Mouse (Mus musculus): ENCODE measurements at regions not wholly inside any gene's neighbourhood (a gene's known extent, or its start where the extent isn't known, plus 50 kb on each side); places are given as distances from the start of the nearest gene placed in this dataset.

GRCm38 (mm10) chr13:25933246-25933645, 662.9 kb upstream of the Nrsn1 start:
- no peak overlapping the region for H3K9ac ChIP-seq (replicated peaks)
- 2% methylated on average over 3 of the region's 3 CpGs for WGBS

DNA sequence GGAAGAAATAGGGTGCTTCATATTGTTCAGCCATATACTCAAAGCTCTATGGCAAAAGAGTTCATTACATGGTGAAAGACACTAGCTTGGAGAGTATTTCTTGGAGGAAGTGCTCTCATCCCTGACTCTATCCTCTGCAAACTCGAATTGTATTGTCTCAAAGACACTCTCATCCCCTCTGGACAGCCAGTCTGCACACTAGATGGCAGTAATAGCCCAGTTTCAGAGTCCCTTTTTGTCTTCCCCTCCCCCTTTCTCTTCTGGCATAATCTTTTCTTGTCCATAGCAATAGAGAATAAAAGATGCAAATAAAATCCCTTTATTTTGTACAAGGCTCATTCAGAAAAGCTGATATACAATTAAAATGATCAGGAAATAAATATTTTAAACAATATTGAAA, 662.5 kb upstream of the Nrsn1 start:
- no peak overlapping the region for H3K4me2 ChIP-seq (replicated peaks)
- peak; percentile 90 for ATAC-seq (replicated peaks)
- no peak overlapping the region for H3K9ac ChIP-seq (replicated peaks)
- no peak overlapping the region for H3K4me3 ChIP-seq
- H3K9me3 ChIP-seq, result no peaks in the 10 kb centered on the region
- peak overlapping the region; percentile 86 for H3K27ac ChIP-seq (replicated peaks)
- no peaks in the 10 kb centered on the region for H3K36me3 ChIP-seq
- peaks cover 28% of the 10 kb centered on the region for H3K4me1 ChIP-seq
- 0% methylated on average over 1 of the region's 1 CpGs for WGBS
- no peaks in the 10 kb centered on the region for H3K27me3 ChIP-seq

More at GRCm38 (mm10) chr13:25933246-25933645, 662.9 kb upstream of the Nrsn1 start:
- Histone ChIP-seq H3K36me3 (no peaks in the 10 kb centered on the region), H3K4me2 (replicated peaks) (no peak overlapping the region), H3K4me3 (no peak overlapping the region), H3K9me3 (no peaks in the 10 kb centered on the region), H3K27ac (replicated peaks) (peak overlapping the region; percentile 86), H3K27me3 (no peaks in the 10 kb centered on the region), H3K4me1 (peaks cover 28% of the 10 kb centered on the region)
- peak; percentile 47 for ATAC-seq (replicated peaks)

GRCm38 (mm10) chr13:25932365-25932764, 662.1 kb upstream of the Nrsn1 start:
- WGBS, result 35% methylated on average over 2 of the region's 2 CpGs

GRCm38 (mm10) chr13:25925685-25926084, 655.4 kb upstream of the Nrsn1 start:
- H3K27me3 ChIP-seq, result no peaks in the 10 kb centered on the region
- 0 out of 2 replicates have a peak, but pooled peaks cover 6% of the 10 kb centered on the region for H3K4me1 ChIP-seq
- no peak for ATAC-seq (replicated peaks)
- no peaks in the 10 kb centered on the region for H3K36me3 ChIP-seq
- no peak overlapping the region for H3K4me3 ChIP-seq
- H3K9ac ChIP-seq (replicated peaks), result no peak overlapping the region
- H3K27ac ChIP-seq (replicated peaks), result no peak overlapping the region
- H3K9me3 ChIP-seq, result no peaks in the 10 kb centered on the region
- no peak overlapping the region for H3K4me2 ChIP-seq (replicated peaks)
- WGBS, result 89% methylated on average over 5 of the region's 5 CpGs

More at GRCm38 (mm10) chr13:25932365-25932764, 662.1 kb upstream of the Nrsn1 start:
- no peak overlapping the region for H3K4me2 ChIP-seq (replicated peaks)
- H3K9me3 ChIP-seq, result no peaks in the 10 kb centered on the region
- no peaks in the 10 kb centered on the region for H3K27me3 ChIP-seq
- H3K4me1 ChIP-seq, result peaks cover 28% of the 10 kb centered on the region
- ATAC-seq (replicated peaks), result 0 out of 2 replicates have a peak, but pooled peaks have one; percentile 7
- no peaks in the 10 kb centered on the region for H3K36me3 ChIP-seq
- H3K4me3 ChIP-seq, result no peak overlapping the region
- H3K27ac ChIP-seq (replicated peaks), result peak overlapping the region; percentile 86
- no peak overlapping the region for H3K9ac ChIP-seq (replicated peaks)

GRCm38 (mm10) chr13:25899871-25900270, 629.6 kb upstream of the Nrsn1 start:
- H3K4me1 ChIP-seq, result peaks cover 6% of the 10 kb centered on the region; the same call in 1 of the 2 replicates
- no peaks in the 10 kb centered on the region for H3K9me3 ChIP-seq
- no peak overlapping the region for H3K9ac ChIP-seq (replicated peaks)
- 0 out of 2 replicates have a peak, but pooled peaks have one; percentile 16 for ATAC-seq (replicated peaks)
- no peaks in the 10 kb centered on the region for H3K36me3 ChIP-seq
- no peaks in the 10 kb centered on the region for H3K27me3 ChIP-seq
- no peak overlapping the region for H3K4me2 ChIP-seq (replicated peaks)
- H3K4me3 ChIP-seq, result no peak overlapping the region
- H3K27ac ChIP-seq (replicated peaks), result peak overlapping the region; percentile 73
- 63% methylated on average over 5 of the region's 5 CpGs for WGBS

DNA sequence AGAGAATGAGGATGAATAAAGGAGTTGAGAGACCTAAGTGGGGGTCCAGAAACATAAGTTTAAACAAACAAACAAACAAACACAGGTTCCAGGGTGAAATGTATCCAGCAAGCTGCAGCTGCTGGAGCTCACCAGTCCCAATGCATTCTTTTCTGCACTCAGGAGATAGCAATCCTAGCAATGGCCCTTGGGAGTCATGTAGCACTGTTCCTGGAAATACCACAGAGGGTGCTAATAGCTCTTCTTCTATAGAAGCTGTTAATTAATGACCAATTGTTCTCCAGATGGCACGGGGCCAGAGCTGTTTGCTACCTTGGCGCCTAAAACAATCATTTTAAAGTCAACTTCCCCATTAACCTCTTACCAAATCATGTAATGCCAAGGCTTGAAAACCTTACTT, 622.8 kb upstream of the Nrsn1 start:
- Histone ChIP-seq H3K36me3 (no peaks in the 10 kb centered on the region), H3K27ac (replicated peaks) (no peak overlapping the region), H3K9ac (replicated peaks) (no peak overlapping the region), H3K4me1 (no peaks in the 10 kb centered on the region), H3K9me3 (no peaks in the 10 kb centered on the region), H3K4me3 (no peak overlapping the region), H3K27me3 (no peaks in the 10 kb centered on the region), H3K4me2 (replicated peaks) (no peak overlapping the region)
- ATAC-seq (replicated peaks), result no peak
- 38% methylated on average over 2 of the region's 2 CpGs for WGBS

DNA sequence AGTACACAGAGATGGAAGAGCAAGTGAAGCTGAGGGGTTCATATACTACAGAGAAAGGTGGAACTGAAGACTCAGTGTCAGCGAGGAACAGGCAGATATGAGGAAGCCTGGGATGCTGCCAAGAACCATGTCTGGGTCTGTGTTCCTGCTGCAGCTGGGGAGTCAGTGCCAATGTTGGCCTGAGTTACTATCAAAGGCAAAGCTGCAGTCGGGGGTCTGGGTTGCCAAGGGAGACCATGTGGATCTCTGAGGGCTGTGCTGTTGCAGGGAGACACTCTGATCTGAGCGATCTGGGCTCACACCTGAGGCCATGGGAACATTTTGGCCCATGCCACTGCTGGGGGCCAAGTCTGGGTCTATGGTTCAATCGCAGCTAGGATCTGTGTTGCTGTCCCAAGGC, 612.5 kb upstream of the Nrsn1 start:
- Histone ChIP-seq H3K9ac (replicated peaks) (no peak overlapping the region), H3K9me3 (no peaks in the 10 kb centered on the region), H3K4me3 (no peak overlapping the region), H3K36me3 (no peaks in the 10 kb centered on the region), H3K27me3 (no peaks in the 10 kb centered on the region), H3K27ac (replicated peaks) (no peak overlapping the region), H3K4me2 (replicated peaks) (no peak overlapping the region), H3K4me1 (peaks cover 5% of the 10 kb centered on the region; the same call in 1 of the 2 replicates)
- peak; percentile 53; the same call in 1 of the 2 replicates for ATAC-seq (replicated peaks)
- 54% methylated on average over 4 of the region's 4 CpGs for WGBS

DNA sequence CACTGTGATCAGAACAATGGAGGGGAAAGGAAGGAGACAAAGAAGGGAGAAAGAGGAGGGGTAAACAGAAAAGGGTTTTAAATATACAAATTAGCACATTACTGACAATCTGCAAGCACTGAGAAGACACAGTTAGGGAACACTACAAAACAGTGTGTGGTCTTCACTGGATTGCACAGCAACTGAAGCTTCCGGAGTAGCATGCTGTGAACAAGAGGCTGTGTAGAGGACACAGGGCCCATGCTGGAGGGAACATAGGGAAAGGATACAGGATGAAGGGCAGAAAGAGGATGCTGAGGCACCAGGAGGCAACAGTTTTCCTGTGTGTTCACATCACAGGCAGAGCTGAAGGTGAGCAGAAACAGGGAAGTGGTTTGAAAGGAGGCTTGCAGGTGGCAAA, 598.6 kb upstream of the Nrsn1 start:
- Histone ChIP-seq H3K4me3 (no peak overlapping the region), H3K4me1 (peaks cover 3% of the 10 kb centered on the region; the same call in 1 of the 2 replicates), H3K27me3 (no peaks in the 10 kb centered on the region), H3K9ac (replicated peaks) (no peak overlapping the region), H3K9me3 (no peaks in the 10 kb centered on the region), H3K36me3 (no peaks in the 10 kb centered on the region), H3K27ac (replicated peaks) (no peak overlapping the region; the same call in 1 of the 2 replicates), H3K4me2 (replicated peaks) (no peak overlapping the region)
- WGBS, result 45% methylated on average over 1 of the region's 1 CpGs
- ATAC-seq (replicated peaks), result no peak

DNA sequence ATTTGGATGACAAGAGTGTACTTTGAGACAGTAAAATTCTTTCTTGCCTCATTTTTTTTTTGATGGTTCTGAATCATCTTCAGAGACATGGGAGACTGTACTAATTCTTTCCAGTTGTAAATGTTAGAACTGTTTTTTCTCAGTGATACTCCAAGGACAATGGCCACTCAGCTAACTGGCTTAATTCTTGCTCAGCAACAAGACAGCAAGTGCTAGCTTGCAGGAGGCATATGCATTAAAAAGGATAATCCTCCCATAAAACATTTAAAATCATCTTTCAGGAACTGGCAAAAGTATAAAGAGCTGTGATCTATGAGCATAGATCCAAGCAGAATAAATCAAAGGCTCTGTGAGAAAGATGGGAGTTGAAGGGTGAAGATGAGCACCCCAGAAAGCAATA, 587.9 kb upstream of the Nrsn1 start:
- Histone ChIP-seq H3K9ac (replicated peaks) (no peak overlapping the region), H3K27me3 (no peaks in the 10 kb centered on the region), H3K4me2 (replicated peaks) (no peak overlapping the region), H3K9me3 (no peaks in the 10 kb centered on the region), H3K27ac (replicated peaks) (no peak overlapping the region), H3K4me1 (no peaks in the 10 kb centered on the region), H3K4me3 (no peak overlapping the region), H3K36me3 (no peaks in the 10 kb centered on the region)
- ATAC-seq (replicated peaks), result no peak

GRCm38 (mm10) chr13:25857569-25857968, 587.3 kb upstream of the Nrsn1 start:
- Histone ChIP-seq H3K9ac (replicated peaks) (no peak overlapping the region), H3K4me2 (replicated peaks) (no peak overlapping the region), H3K9me3 (no peaks in the 10 kb centered on the region), H3K36me3 (no peaks in the 10 kb centered on the region), H3K27ac (replicated peaks) (no peak overlapping the region), H3K4me1 (no peaks in the 10 kb centered on the region), H3K4me3 (no peak overlapping the region), H3K27me3 (no peaks in the 10 kb centered on the region)
- WGBS, result 60% methylated on average over 3 of the region's 3 CpGs
- ATAC-seq (replicated peaks), result no peak

GRCm38 (mm10) chr13:25857096-25857495, 586.8 kb upstream of the Nrsn1 start:
- Histone ChIP-seq H3K4me3 (no peak overlapping the region), H3K36me3 (no peaks in the 10 kb centered on the region), H3K27ac (replicated peaks) (no peak overlapping the region), H3K4me2 (replicated peaks) (no peak overlapping the region), H3K9ac (replicated peaks) (no peak overlapping the region), H3K4me1 (no peaks in the 10 kb centered on the region), H3K27me3 (no peaks in the 10 kb centered on the region), H3K9me3 (no peaks in the 10 kb centered on the region)
- ATAC-seq (replicated peaks), result no peak
- 81% methylated on average over 3 of the region's 3 CpGs for WGBS

GRCm38 (mm10) chr13:25856549-25856948, 586.2 kb upstream of the Nrsn1 start:
- H3K4me1 ChIP-seq, result no peaks in the 10 kb centered on the region
- ATAC-seq (replicated peaks), result no peak
- H3K9me3 ChIP-seq, result no peaks in the 10 kb centered on the region
- WGBS, result 83% methylated on average over 2 of the region's 2 CpGs
- no peak overlapping the region for H3K9ac ChIP-seq (replicated peaks)
- no peaks in the 10 kb centered on the region for H3K27me3 ChIP-seq
- no peak overlapping the region for H3K4me2 ChIP-seq (replicated peaks)
- H3K36me3 ChIP-seq, result no peaks in the 10 kb centered on the region
- no peak overlapping the region for H3K27ac ChIP-seq (replicated peaks)
- no peak overlapping the region for H3K4me3 ChIP-seq

- Histone ChIP-seq H3K4me3 (no peak overlapping the region), H3K4me1 (no peaks in the 10 kb centered on the region), H3K4me2 (replicated peaks) (no peak overlapping the region), H3K9ac (replicated peaks) (no peak overlapping the region), H3K27me3 (no peaks in the 10 kb centered on the region), H3K36me3 (no peaks in the 10 kb centered on the region), H3K9me3 (no peaks in the 10 kb centered on the region), H3K27ac (replicated peaks) (no peak overlapping the region)
- ATAC-seq (replicated peaks), result no peak
- 85% methylated on average over 4 of the region's 4 CpGs for WGBS
Observed at GRCm38 (mm10) chr13:25848156-25848555, 577.9 kb upstream of the Nrsn1 start.
